Comparison of ENCODE assay signal across 32 mouse cellular contexts in the genomic region with DNA sequence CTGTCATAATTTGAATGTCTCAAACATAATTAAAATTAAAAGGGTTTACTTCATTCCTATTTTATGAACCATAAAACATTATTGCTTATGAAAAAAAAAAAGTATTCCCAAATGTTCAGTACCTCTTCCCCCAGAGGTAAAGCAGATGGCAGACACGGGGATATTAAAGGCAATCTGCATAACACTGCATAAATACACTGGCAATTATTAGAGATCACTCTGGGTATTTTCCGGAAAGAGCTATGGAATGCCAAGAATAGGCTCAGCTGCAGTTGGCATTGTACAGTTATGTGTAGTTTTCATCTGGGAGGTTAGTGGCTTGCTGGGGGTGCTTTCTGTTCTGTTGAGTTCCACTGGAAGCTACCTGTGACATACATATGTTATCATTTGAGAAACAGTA.
"Had no signal": no experiment of that assay in that cellular context is flagged by ENCODE, and none has a peak within 500 bp of the region (broad histone marks: within the 10 kb centered on the region; RNA-seq: fewer than 3 reads in every experiment).

No protein-coding gene starts in this region.

- H3K27ac ChIP-seq: left cerebral cortex, adult 2 months; limb, embryonic 10.5 days; limb, embryonic 12.5 days; limb, embryonic 13.5 days; limb, embryonic 15.5 days; liver, embryonic 12.5 days; liver, embryonic 13.5 days; liver, embryonic 14.5 days; liver, embryonic 15.5 days; lung, embryonic 15.5 days; macrophage; midbrain, embryonic 10.5 days; midbrain, embryonic 12.5 days; midbrain, embryonic 13.5 days; midbrain, embryonic 15.5 days had no signal

- H3K4me2 ChIP-seq: limb, embryonic 12.5 days; limb, embryonic 13.5 days; limb, embryonic 15.5 days; liver, embryonic 11.5 days; liver, embryonic 12.5 days; liver, embryonic 13.5 days; liver, embryonic 15.5 days; lung, embryonic 14.5 days; lung, embryonic 15.5 days; midbrain, embryonic 11.5 days; midbrain, embryonic 12.5 days; midbrain, embryonic 13.5 days; midbrain, embryonic 15.5 days had no signal

- H3K9me3 ChIP-seq: limb, embryonic 10.5 days; limb, embryonic 12.5 days; limb, embryonic 13.5 days; limb, embryonic 15.5 days; liver, embryonic 12.5 days; liver, embryonic 13.5 days; liver, embryonic 15.5 days; lung, embryonic 15.5 days; megakaryocyte, embryonic 14.5 days; midbrain, embryonic 10.5 days; midbrain, embryonic 12.5 days; midbrain, embryonic 13.5 days; midbrain, embryonic 15.5 days had no signal

- H3K4me1 ChIP-seq: limb, embryonic 12.5 days; limb, embryonic 13.5 days; limb, embryonic 15.5 days; liver, embryonic 12.5 days; liver, embryonic 13.5 days; liver, embryonic 15.5 days; lung, embryonic 15.5 days; megakaryocyte, embryonic 14.5 days; midbrain, embryonic 10.5 days; midbrain, embryonic 12.5 days; midbrain, embryonic 13.5 days; midbrain, embryonic 15.5 days had no signal

- ATAC-seq: liver, embryonic 12.5 days; liver, postnatal 0 days; lung, postnatal 0 days; midbrain, embryonic 13.5 days; midbrain, embryonic 15.5 days; midbrain, embryonic 16.5 days had no signal

- H3K9ac ChIP-seq: limb, embryonic 12.5 days; limb, embryonic 13.5 days; limb, embryonic 15.5 days; liver, embryonic 12.5 days; liver, embryonic 13.5 days; liver, embryonic 14.5 days; liver, embryonic 15.5 days; liver, postnatal 0 days; lung, embryonic 14.5 days; lung, embryonic 15.5 days; midbrain, embryonic 12.5 days; midbrain, embryonic 13.5 days; midbrain, embryonic 15.5 days had no signal

- DNase-seq: left cerebral cortex, postnatal 4 days; liver; liver, embryonic 13.5 days; liver, postnatal 0 days; lung, adult 18-20 months; lung, adult 2 months; lung, embryonic 14.5 days; lung, postnatal 10 days; lung, postnatal 14 days; lung, postnatal 36 days; lung, postnatal 4 days; midbrain, embryonic 14.5 days had no signal

- H3K4me3 ChIP-seq: left cerebral cortex, adult 2 months; limb, embryonic 10.5 days; limb, embryonic 12.5 days; limb, embryonic 13.5 days; limb, embryonic 15.5 days; liver, embryonic 12.5 days; liver, embryonic 13.5 days; liver, embryonic 15.5 days; lung, embryonic 15.5 days; megakaryocyte, embryonic 14.5 days; midbrain, embryonic 10.5 days; midbrain, embryonic 12.5 days; midbrain, embryonic 13.5 days; midbrain, embryonic 15.5 days; myocyte had no signal

- H3K36me3 ChIP-seq: limb, embryonic 10.5 days; limb, embryonic 12.5 days; limb, embryonic 13.5 days; limb, embryonic 15.5 days; liver, embryonic 12.5 days; liver, embryonic 13.5 days; liver, embryonic 15.5 days; lung, embryonic 15.5 days; midbrain, embryonic 10.5 days; midbrain, embryonic 12.5 days; midbrain, embryonic 13.5 days; midbrain, embryonic 15.5 days had no signal

- H3K27me3 ChIP-seq: limb, embryonic 12.5 days; limb, embryonic 13.5 days; limb, embryonic 15.5 days; liver, embryonic 12.5 days; liver, embryonic 13.5 days; liver, embryonic 15.5 days; lung, embryonic 15.5 days; megakaryocyte, embryonic 14.5 days; midbrain, embryonic 12.5 days; midbrain, embryonic 13.5 days; midbrain, embryonic 15.5 days had no signal
